Mouse (Mus musculus) left cerebral cortex, postnatal 36 days (tissue): Measurements from ENCODE around the gene Man1b1. TPM values are rescaled to one million over a fixed set of nuclear protein-coding genes. Genes with fewer than 3 reads are reported as not detected.

ENCODE experiments used
- DNase-seq, 2 experiments: peaks; one replicate each; pipeline ENCODE4 v3.0.0; 2021 to 2022; ENCODE audit warnings: low spot score in 2 of 2, mixed read lengths in 1 of 2
- intact Hi-C: fragments of 180-260 bp; cut with DNase I; formaldehyde crosslinking; loops from one replicate; pipeline ENCODE4 v1.15.1; 2025
- total RNA-seq, 2 experiments: library from RNA; stranded (reverse); gene quantifications; 2 replicates each; pipeline ENCODE4 v1.2.3; 2021

Gene Man1b1
- total RNA-seq, 2 experiments from 2014 or later, result 57.0 to 63.7 TPM

- intact Hi-C loops, result no loop called here
- DNase-seq, result peak; percentile 79 to 80
Measured at GRCm38 (mm10) chr2:25356208-25357079, 24.3 kb downstream of the Man1b1 start, which contains the start of gene Dpp7. Gene Dpp7 (minus strand): TSS chr2:25356359.

GRCm38 (mm10) chr2:25359848-25360247 is 27.7 kb downstream of the Man1b1 start:
- intact Hi-C loops, result no loop called here
- no peak for DNase-seq

GRCm38 (mm10) chr2:25363478-25364178 is 31.5 kb downstream of the Man1b1 start:
- intact Hi-C loops, result no loop called here
- DNase-seq, result no peak

GRCm38 (mm10) chr2:25364313-25364712 is 32.2 kb downstream of the Man1b1 start:
- DNase-seq, result no peak
- intact Hi-C loops, result no loop called here

GRCm38 (mm10) chr2:25364761-25365090 is 32.6 kb downstream of the Man1b1 start:
- intact Hi-C loops, result no loop called here
- no peak for DNase-seq

GRCm38 (mm10) chr2:25365091-25365761 is 33.1 kb downstream of the Man1b1 start, which contains the start of gene Uap1l1:
Gene Uap1l1 (minus strand): TSS chr2:25365682.
- intact Hi-C loops, result no loop called here
- peak; percentile 50 to 60 for DNase-seq

GRCm38 (mm10) chr2:25369996-25370395 is 37.9 kb downstream of the Man1b1 start:
- intact Hi-C loops, result no loop called here
- no peak for DNase-seq

GRCm38 (mm10) chr2:25371764-25372643 is 39.9 kb downstream of the Man1b1 start, which contains the start of gene Sapcd2:
Gene Sapcd2 (plus strand): TSS chr2:25372321.
- intact Hi-C loops, result no loop called here
- DNase-seq, result peak; percentile 85 to 89

GRCm38 (mm10) chr2:25372644-25373391 is 40.7 kb downstream of the Man1b1 start:
- intact Hi-C loops, result no loop called here
- no peak for DNase-seq

- intact Hi-C loops, result no loop called here
- no peak for DNase-seq
Measured at GRCm38 (mm10) chr2:25373431-25373830, 41.3 kb downstream of the Man1b1 start.

GRCm38 (mm10) chr2:25376589-25376988 is 44.5 kb downstream of the Man1b1 start:
- no peak for DNase-seq
- intact Hi-C loops, result no loop called here

- DNase-seq, result no peak
Measured at GRCm38 (mm10) chr2:25384492-25384891, 52.4 kb downstream of the Man1b1 start.

GRCm38 (mm10) chr2:25391266-25391665 is 59.1 kb downstream of the Man1b1 start:
- intact Hi-C loops, result no loop called here
- DNase-seq, result no peak

More at GRCm38 (mm10) chr2:25384492-25384891, 52.4 kb downstream of the Man1b1 start:
- intact Hi-C loops, result no loop called here

- DNase-seq, result peak in 1 of 2 experiments; percentile 21
- intact Hi-C loops, result no loop called here
Measured at GRCm38 (mm10) chr2:25394281-25395221, 62.4 kb downstream of the Man1b1 start.

- intact Hi-C loops, result no loop called here
Measured at GRCm38 (mm10) chr2:25395721-25396596, 63.8 kb downstream of the Man1b1 start, which contains the start of gene Entpd2. Gene Entpd2 (plus strand): TSS chr2:25395874.

GRCm38 (mm10) chr2:25396597-25396983 is 64.5 kb downstream of the Man1b1 start:
- intact Hi-C loops, result no loop called here
- no peak for DNase-seq

More at GRCm38 (mm10) chr2:25395721-25396596, 63.8 kb downstream of the Man1b1 start, which contains the start of gene Entpd2:
- DNase-seq, result no peak
